Mouse (Mus musculus) left cerebral cortex, postnatal 4 days (tissue): ENCODE measurements at regions not wholly inside any gene's neighbourhood (a gene's known extent, or its start where the extent isn't known, plus 50 kb on each side); places are given as distances from the start of the nearest gene placed in this dataset.

ENCODE experiments used
- DNase-seq: peaks from one replicate; pipeline ENCODE4 v3.0.0-alpha.2; 2022
- intact Hi-C: fragments of 180-260 bp; cut with DNase I; formaldehyde crosslinking; loops from one replicate; pipeline ENCODE4 v1.15.1; 2025

DNA sequence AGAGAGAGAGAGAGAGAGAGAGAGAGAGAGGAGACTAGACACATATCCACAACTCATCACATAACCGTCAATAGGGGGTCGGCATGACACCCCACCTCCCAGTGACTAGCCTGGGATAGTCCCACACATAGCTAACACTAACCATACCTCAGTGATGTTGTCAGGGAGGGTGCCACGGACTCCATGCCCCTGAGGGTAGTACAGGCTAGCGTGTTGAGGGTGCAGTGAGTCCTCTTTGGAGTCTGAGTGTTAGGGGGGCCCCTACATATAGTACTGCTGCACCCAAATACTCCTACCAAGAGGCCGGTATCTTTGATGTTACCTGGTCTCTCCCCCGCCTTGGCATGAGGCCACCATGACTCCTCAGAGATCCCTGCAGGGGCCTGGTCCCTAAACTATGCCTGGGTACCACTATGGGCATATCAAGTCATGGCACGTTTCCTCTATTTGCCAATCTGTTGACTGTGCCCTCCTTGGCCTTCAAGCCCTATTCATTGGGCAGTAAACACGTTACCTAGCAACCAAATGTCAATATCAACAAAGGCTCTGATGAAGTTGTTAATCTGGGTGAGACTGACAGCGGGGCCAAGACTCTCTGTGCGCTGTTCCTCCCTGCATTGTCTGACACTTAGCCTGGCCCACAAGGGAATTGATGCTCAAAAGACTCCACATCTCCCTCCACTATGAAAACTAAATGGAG lies 156.7 kb downstream of the Inhbb start:
- no peak for DNase-seq
- intact Hi-C loops, result no loop called here

- DNase-seq, result peak; percentile 83
- intact Hi-C loops, result no loop called here
Measured at GRCm38 (mm10) chr1:119259455-119259854, 162.6 kb downstream of the Inhbb start.

GRCm38 (mm10) chr1:119256769-119257168 lies 165.3 kb downstream of the Inhbb start:
- intact Hi-C loops, result no loop called here
- peak; percentile 98 for DNase-seq

DNA sequence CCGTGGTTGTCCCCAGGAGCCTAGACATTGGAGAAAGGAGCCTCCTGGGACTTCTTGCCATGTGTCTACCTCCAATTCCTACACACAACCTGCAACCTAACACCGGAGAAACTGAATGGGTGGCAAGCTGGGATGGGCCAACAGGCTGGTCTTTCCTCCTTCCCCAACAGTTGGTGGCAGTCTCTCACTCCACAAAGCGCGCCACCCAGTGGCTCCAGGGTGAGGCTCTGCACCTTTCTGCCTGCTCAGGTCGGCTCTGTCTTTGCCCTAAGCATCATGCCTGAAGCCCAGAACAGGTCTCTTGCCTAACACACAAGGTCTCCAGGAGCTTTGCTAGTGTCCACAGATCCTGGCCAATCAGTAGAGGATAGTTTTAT lies 166.0 kb downstream of the Inhbb start:
- intact Hi-C loops, result no loop called here
- DNase-seq, result peak; percentile 34

- peak; percentile 85 for DNase-seq
- intact Hi-C loops, result no loop called here
Measured at GRCm38 (mm10) chr1:119255386-119256096, 166.5 kb downstream of the Inhbb start.

DNA sequence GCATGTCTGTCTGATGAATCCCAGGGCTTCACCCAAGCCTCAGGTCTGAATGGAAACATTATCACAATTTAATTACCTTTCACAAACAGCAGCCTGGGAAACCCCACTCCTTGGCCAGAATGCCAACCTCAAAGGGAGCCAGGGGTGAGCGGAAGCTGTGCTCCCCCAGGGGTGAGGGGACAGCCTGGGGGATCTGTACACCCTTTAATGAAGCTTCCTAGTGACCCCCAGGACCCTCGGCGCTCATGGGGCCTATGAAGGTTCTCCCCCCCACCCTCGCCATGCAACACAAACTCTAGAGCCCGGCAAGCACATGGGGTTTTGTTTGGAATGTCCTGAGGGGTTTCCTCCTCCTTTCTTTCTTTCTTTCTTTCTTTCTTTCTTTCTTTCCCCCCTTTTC lies 167.1 kb downstream of the Inhbb start:
- peak; percentile 21 for DNase-seq
- intact Hi-C loops, result no loop called here

DNA sequence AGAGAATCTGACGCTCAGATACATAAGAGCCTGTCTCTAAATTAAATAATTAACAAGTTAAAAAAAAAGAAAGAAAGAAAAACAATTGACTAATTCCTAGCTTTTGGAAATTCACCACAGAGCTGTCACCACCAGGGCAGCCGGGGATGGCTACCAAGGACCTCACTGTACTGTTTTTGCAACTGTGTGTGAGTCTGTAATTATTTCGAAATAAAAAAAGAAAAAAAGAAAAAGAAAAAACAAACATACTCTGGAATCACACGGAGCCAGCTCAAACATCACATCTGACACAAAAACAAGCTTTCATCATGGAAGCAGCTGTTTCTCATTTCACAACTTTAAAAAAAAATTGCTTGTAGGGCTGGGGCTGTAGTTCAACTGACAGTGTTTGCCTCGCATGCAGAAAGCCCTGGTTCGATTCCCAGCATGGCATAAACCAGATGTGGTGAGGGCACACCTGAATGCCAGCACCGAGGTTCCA lies 168.6 kb downstream of the Inhbb start:
- DNase-seq, result no peak
- intact Hi-C loops, result no loop called here

DNA sequence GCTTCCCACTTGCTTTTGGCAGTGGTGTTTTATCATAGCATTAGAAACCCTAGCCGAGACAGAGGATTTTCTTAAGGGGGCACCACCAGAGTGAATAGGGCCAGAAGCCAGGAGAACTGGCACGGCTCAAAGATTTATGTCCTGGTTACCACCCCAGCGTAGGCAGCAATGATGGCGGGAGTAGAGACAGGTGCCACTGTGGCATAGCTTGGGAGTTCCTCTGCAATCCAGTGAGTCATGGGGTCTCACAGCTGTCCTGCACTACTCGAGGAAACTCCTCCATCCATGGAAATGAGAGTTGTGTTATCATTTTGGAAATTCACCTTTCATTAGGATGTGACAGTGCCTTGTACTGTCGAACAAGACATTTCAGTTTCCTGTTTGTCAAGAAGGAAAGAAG lies 169.6 kb downstream of the Inhbb start:
- no peak for DNase-seq
- intact Hi-C loops, result no loop called here

- intact Hi-C loops, result no loop called here
- DNase-seq, result no peak
Measured at GRCm38 (mm10) chr1:119251741-119252140, 170.3 kb downstream of the Inhbb start.

GRCm38 (mm10) chr1:119248776-119249495 lies 173.1 kb downstream of the Inhbb start:
- no peak for DNase-seq
- intact Hi-C loops, result no loop called here

- intact Hi-C loops, result no loop called here
Measured at GRCm38 (mm10) chr1:119247117-119247516, 174.9 kb downstream of the Inhbb start.

GRCm38 (mm10) chr1:119238463-119238862 lies 183.6 kb downstream of the Inhbb start:
- intact Hi-C loops, result loop anchor here (10.0 kb wide), 1 partner anchor 144 kb away; no protein-coding TSS in a partner anchor
- DNase-seq, result peak; percentile 56

More at GRCm38 (mm10) chr1:119247117-119247516, 174.9 kb downstream of the Inhbb start:
- no peak for DNase-seq

GRCm38 (mm10) chr1:119236787-119237186 lies 183.4 kb upstream of the Gli2 start:
- intact Hi-C loops, result loop anchor here (10.0 kb wide), 1 partner anchor 142 kb away; no protein-coding TSS in a partner anchor
- DNase-seq, result no peak

DNA sequence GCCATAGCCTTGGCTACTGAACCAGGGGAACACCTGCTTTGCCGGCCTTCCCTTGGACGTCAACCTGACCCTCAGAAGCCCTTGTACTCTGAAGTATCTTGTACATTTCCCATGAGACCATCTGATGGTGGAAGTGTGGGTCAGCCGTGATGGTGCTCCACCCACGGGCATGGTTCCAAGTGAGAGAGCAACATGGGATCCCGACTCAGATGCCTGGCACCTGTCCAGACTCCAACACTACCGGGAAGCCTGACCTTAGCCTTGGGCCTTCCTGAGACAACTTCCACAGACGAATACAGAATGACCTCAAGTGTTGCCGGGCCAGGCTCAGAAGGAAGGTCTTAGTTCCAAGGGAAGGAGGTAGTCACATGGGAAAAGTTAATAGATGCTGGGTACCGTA lies 181.0 kb upstream of the Gli2 start:
- DNase-seq, result peak; percentile 27
- intact Hi-C loops, result loop anchor here (10.0 kb wide), 1 partner anchor 140 kb away; no protein-coding TSS in a partner anchor

- no peak for DNase-seq
- intact Hi-C loops, result no loop called here
Measured at GRCm38 (mm10) chr1:119226996-119227395, 173.6 kb upstream of the Gli2 start.

DNA sequence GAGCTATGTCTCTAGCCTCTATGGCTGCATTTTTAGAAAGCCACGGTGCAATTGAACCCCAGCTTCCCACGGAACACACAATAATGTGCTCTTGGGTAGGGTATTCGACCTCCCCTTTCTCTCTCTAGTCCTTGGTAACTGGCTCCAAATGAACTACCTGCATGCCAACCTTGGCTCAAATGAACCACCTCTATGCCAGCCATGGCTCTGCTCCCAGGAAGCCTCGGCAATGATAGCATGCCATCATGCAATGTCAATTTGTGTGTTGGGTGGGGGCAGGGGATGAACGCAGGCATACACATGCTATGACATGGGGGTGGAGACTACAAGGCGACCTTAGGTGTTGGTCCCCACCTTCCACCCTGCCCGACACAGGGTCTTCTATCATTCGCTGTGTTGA lies 170.5 kb upstream of the Gli2 start:
- intact Hi-C loops, result no loop called here
- peak; percentile 10 for DNase-seq

DNA sequence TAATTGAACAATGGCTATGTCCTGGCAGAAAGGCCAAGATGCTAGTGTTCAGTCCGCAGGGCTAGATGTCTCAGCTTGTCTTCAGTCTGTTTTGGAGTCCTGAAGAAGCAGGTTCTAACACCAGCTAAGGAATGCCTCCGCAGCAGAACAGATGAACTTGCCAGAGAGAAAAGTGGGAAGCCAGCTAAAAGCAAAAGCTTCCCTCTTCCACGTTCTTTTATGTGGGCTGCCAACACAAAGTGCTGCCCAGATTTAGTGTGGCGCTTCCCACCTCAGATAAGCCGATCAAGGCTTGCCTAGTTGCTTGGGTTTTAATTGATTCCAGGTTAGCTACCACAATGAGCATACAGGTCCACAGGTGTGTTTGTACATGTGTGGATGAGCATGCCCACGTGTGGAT lies 168.5 kb upstream of the Gli2 start:
- intact Hi-C loops, result no loop called here
- DNase-seq, result no peak

- DNase-seq, result no peak
- intact Hi-C loops, result no loop called here
Measured at GRCm38 (mm10) chr1:119221012-119221411, 167.6 kb upstream of the Gli2 start.

- no peak for DNase-seq
- intact Hi-C loops, result no loop called here
Measured at GRCm38 (mm10) chr1:119219817-119220216, 166.4 kb upstream of the Gli2 start.

DNA sequence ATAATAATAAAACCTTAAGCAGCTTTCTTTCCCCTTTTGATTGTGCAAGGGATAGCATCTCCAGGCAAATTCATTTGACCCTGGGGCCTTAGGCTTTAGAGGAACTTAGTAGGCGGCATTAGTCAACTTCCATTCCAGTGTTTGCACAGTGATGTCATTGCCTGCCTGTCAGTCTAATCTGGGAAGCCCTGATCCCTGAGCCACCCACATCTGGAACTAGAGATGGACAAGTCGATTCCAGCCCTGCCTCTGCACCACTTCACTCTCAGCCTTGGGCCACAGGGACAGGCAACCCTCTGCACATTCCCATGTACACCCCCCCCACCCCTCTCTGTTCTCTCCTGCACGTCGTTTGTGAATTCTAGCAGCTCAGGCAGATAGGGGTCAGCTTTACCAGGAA lies 164.0 kb upstream of the Gli2 start:
- intact Hi-C loops, result no loop called here
- DNase-seq, result no peak

- intact Hi-C loops, result no loop called here
- peak; percentile 10 for DNase-seq
Measured at GRCm38 (mm10) chr1:119209607-119210007, 156.2 kb upstream of the Gli2 start.
